22 mouse cellular contexts compared by ENCODE assay signal in the genomic region with DNA sequence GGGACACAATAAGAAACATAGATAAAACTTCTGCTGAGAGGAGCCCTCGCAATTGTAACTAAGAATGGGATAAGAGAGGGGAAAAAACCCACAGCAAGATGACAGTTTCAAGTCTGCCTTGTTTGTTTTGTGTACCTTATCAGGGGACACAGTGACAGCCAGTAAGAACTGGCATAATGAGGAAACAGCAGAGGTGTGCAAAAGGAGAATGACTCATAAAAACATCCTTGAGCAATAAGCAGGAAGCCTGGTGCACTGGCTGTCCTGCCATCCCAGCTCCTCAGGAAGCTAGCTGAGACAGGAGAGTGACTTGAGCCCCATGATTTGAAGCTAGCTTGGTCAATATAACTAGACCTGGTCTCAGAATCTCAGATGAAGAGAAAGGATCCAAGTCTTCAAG. TPM values are rescaled to one million over a fixed set of nuclear protein-coding genes. Genes with fewer than 3 reads are reported as not detected.
DNase-seq lines count a peak whose midpoint lies in the region; ATAC-seq and TF ChIP-seq lines count a peak whose summit lies in the region.
"Had no signal": no experiment of that assay in that cellular context is flagged by ENCODE, and none has a peak within 500 bp of the region (broad histone marks: within the 10 kb centered on the region; RNA-seq: fewer than 3 reads in every experiment).

No protein-coding gene starts in this region.

- no peak for TF ChIP-seq EP300 in stomach, postnatal 0 days (optimal IDR thresholded peaks at IDR 0.05)

- no peak overlapping the region for H3K4me2 ChIP-seq in heart, embryonic 12.5 days
- H3K4me2 ChIP-seq in liver, embryonic 15.5 days = peak overlapping the region; percentile 14
- H3K4me2 ChIP-seq in stomach, postnatal 0 days (replicated peaks; ENCODE audit: low read depth) = no peak overlapping the region
- H3K4me2 ChIP-seq: heart, embryonic 15.5 days; midbrain, embryonic 13.5 days had no signal

- no peaks in the 10 kb centered on the region for H3K27me3 ChIP-seq in heart, embryonic 12.5 days (replicated peaks)
- H3K27me3 ChIP-seq in heart, embryonic 10.5 days (ENCODE audit: insufficient read depth, poor library complexity, severe bottlenecking) = no peaks in the 10 kb centered on the region
- no peaks in the 10 kb centered on the region for H3K27me3 ChIP-seq in liver, embryonic 15.5 days
- H3K27me3 ChIP-seq in stomach, postnatal 0 days (ENCODE audit: control insufficient read depth, insufficient read depth, low read length) = no peaks in the 10 kb centered on the region
- no peaks in the 10 kb centered on the region for H3K27me3 ChIP-seq in thymus, adult 2 months (ENCODE audit: control insufficient read depth, insufficient read depth, low read length)
- H3K27me3 ChIP-seq: heart, embryonic 15.5 days; midbrain, embryonic 13.5 days had no signal

- TF ChIP-seq CTCF in stomach, postnatal 0 days (IDR thresholded peaks at IDR 0.05; ENCODE audit: low read depth) = no peak
- TF ChIP-seq CTCF in thymus, adult 2 months (IDR thresholded peaks at IDR 0.05; ENCODE audit: borderline replicate concordance, control insufficient read depth, extremely low read depth, insufficient read depth, low read length, poor library complexity) = no peak

- H3K4me1 ChIP-seq in heart, embryonic 12.5 days (replicated peaks) = no peaks in the 10 kb centered on the region
- 0 out of 2 replicates have a peak, but pooled peaks cover 4% of the 10 kb centered on the region for H3K4me1 ChIP-seq in heart, embryonic 10.5 days
- H3K4me1 ChIP-seq in liver, embryonic 15.5 days (replicated peaks) = peaks cover 32% of the 10 kb centered on the region
- no peaks in the 10 kb centered on the region for H3K4me1 ChIP-seq in stomach, postnatal 0 days (replicated peaks; ENCODE audit: control insufficient read depth, insufficient read depth)
- no peaks in the 10 kb centered on the region for H3K4me1 ChIP-seq in thymus, adult 2 months (replicated peaks; ENCODE audit: control insufficient read depth, insufficient read depth, low read length)
- H3K4me1 ChIP-seq: heart, embryonic 15.5 days; hindbrain, embryonic 10.5 days; midbrain, embryonic 13.5 days had no signal

- H3K27ac ChIP-seq in heart, embryonic 12.5 days (ENCODE audit: poor library complexity, severe bottlenecking) = no peak overlapping the region
- no peak overlapping the region for H3K27ac ChIP-seq in heart, embryonic 10.5 days
- peak overlapping the region; percentile 77 for H3K27ac ChIP-seq in liver, embryonic 15.5 days (replicated peaks)
- peak overlapping the region; percentile 45; the same call in 1 of the 2 replicates for H3K27ac ChIP-seq in stomach, postnatal 0 days (replicated peaks)
- H3K27ac ChIP-seq in thymus, adult 2 months (ENCODE audit: control insufficient read depth, insufficient read depth, low read length) = no peak overlapping the region
- H3K27ac ChIP-seq: heart, embryonic 15.5 days; hindbrain, embryonic 10.5 days; kidney, postnatal 0 days; midbrain, embryonic 13.5 days had no signal

- DNase-seq in heart, embryonic 10.5 days (ENCODE audit: low spot score) = no peak
- peak; percentile 42 for DNase-seq in c-Kit-positive CD71-positive TER-119-negative erythroid progenitor cells, embryonic 14.5 days (ENCODE audit: low read depth)
- DNase-seq in stomach, postnatal 0 days (ENCODE audit: low spot score) = no peak
- DNase-seq in right cerebral cortex, postnatal 36 days (ENCODE audit: low spot score in 2 of 2) = no peak
- no peak for DNase-seq in thymus, adult 2 months
- DNase-seq in layer of hippocampus, adult 9-10 months (ENCODE audit: low spot score) = no peak
- DNase-seq: adrenal gland, postnatal 25 days; B cell, adult 2 months; cerebellum, postnatal 36 days; gastrocnemius, postnatal 36 days; lung, postnatal 10 days; right cerebral cortex, postnatal 25 days had no signal

- H3K4me3 ChIP-seq in heart, embryonic 12.5 days = no peak overlapping the region
- no peak overlapping the region for H3K4me3 ChIP-seq in heart, embryonic 10.5 days
- no peak overlapping the region for H3K4me3 ChIP-seq in liver, embryonic 15.5 days (replicated peaks)
- no peak overlapping the region for H3K4me3 ChIP-seq in stomach, postnatal 0 days (ENCODE audit: low read depth, low read length)
- H3K4me3 ChIP-seq in thymus, adult 2 months (ENCODE audit: control insufficient read depth, insufficient read depth, low read length) = no peak overlapping the region
- H3K4me3 ChIP-seq: heart, embryonic 15.5 days; hindbrain, embryonic 10.5 days; midbrain, embryonic 13.5 days; myocyte had no signal

- no peak overlapping the region for H3K9ac ChIP-seq in heart, embryonic 12.5 days
- H3K9ac ChIP-seq in liver, embryonic 15.5 days = 0 out of 2 replicates have a peak overlapping the region, but pooled peaks have one; percentile 6
- H3K9ac ChIP-seq in stomach, postnatal 0 days (ENCODE audit: low read length) = no peak overlapping the region
- H3K9ac ChIP-seq: heart, embryonic 15.5 days; midbrain, embryonic 13.5 days had no signal

- H3K9me3 ChIP-seq in heart, embryonic 12.5 days (replicated peaks) = no peaks in the 10 kb centered on the region
- H3K9me3 ChIP-seq in heart, embryonic 10.5 days = no peaks in the 10 kb centered on the region
- H3K9me3 ChIP-seq in liver, embryonic 15.5 days (replicated peaks) = no peaks in the 10 kb centered on the region
- H3K9me3 ChIP-seq in stomach, postnatal 0 days (ENCODE audit: control insufficient read depth, low read length) = no peaks in the 10 kb centered on the region
- H3K9me3 ChIP-seq: heart, embryonic 15.5 days; hindbrain, embryonic 10.5 days; midbrain, embryonic 13.5 days had no signal

- WGBS in heart, embryonic 12.5 days = 69% methylated on average over 1 of the region's 1 CpGs
- WGBS in heart, embryonic 10.5 days = 66% methylated on average over 1 of the region's 1 CpGs
- 35% methylated on average over 1 of the region's 1 CpGs for WGBS in liver, embryonic 15.5 days (ENCODE audit: insufficient replicate concordance)
- WGBS in stomach, postnatal 0 days = 55% methylated on average over 1 of the region's 1 CpGs
- 96% methylated on average over 1 of the region's 1 CpGs for WGBS in thymus, adult 2 months

- H3K36me3 ChIP-seq in heart, embryonic 12.5 days = peaks cover 80% of the 10 kb centered on the region
- peaks cover 65% of the 10 kb centered on the region for H3K36me3 ChIP-seq in heart, embryonic 10.5 days
- H3K36me3 ChIP-seq in liver, embryonic 15.5 days (replicated peaks) = peaks cover 58% of the 10 kb centered on the region
- H3K36me3 ChIP-seq in stomach, postnatal 0 days (ENCODE audit: control insufficient read depth, insufficient read depth, low read length) = peaks cover 3% of the 10 kb centered on the region; the same call in 1 of the 2 replicates
- peaks cover 13% of the 10 kb centered on the region; the same call in 1 of the 2 replicates for H3K36me3 ChIP-seq in thymus, adult 2 months (ENCODE audit: control insufficient read depth, insufficient read depth, low read length)

- no peak for TF ChIP-seq POLR2A in thymus, adult 2 months (IDR thresholded peaks at IDR 0.05; ENCODE audit: control insufficient read depth, extremely low read depth, insufficient read depth, low read length, poor library complexity)

- ATAC-seq in heart, embryonic 12.5 days (ENCODE audit: insufficient number of reproducible peaks, low FRiP score) = peak; percentile 72
- peak; percentile 60; the same call in 1 of the 2 replicates for ATAC-seq in liver, embryonic 15.5 days (ENCODE audit: insufficient read depth)
- peak; percentile 73 for ATAC-seq in stomach, postnatal 0 days (ENCODE audit: low FRiP score, low TSS enrichment)
- ATAC-seq: inflammation-experienced regulatory T-cells, adult 6 months; midbrain, embryonic 13.5 days had no signal

RNA-seq across cellular contexts. Expression of gene Ascc2, which starts 22.3 kb away (rescaled TPM):
- 28.0 and 29.6 TPM in 2 replicates for polyA plus RNA-seq in heart, embryonic 12.5 days (2016; fragmentation: Nextera tagmentation; extraction: Ambion mirVana)
- 32.2 and 36.1 TPM in 2 replicates for polyA plus RNA-seq in heart, embryonic 10.5 days (2016; fragmentation: Nextera tagmentation; extraction: Ambion mirVana)
- polyA plus RNA-seq in liver, embryonic 15.5 days (2015; fragmentation: Nextera tagmentation; extraction: Ambion mirVana) = 17.9 and 18.4 TPM in 2 replicates
- polyA plus RNA-seq in stomach, postnatal 0 days (2015; fragmentation: Nextera tagmentation; extraction: Ambion mirVana) = 20.2 and 21.4 TPM in 2 replicates
- 26.0 and 29.1 TPM in 2 replicates for polyA plus RNA-seq in thymus, adult 2 months (2012; rRNA removed)

RNA-seq across cellular contexts. Expression of gene Gm11032, which starts 40.0 kb away (rescaled TPM):
- not detected in 2 replicates for polyA plus RNA-seq in heart, embryonic 12.5 days (2016; fragmentation: Nextera tagmentation; extraction: Ambion mirVana)
- not detected in 2 replicates for polyA plus RNA-seq in heart, embryonic 10.5 days (2016; fragmentation: Nextera tagmentation; extraction: Ambion mirVana)
- polyA plus RNA-seq in liver, embryonic 15.5 days (2015; fragmentation: Nextera tagmentation; extraction: Ambion mirVana) = not detected in 2 replicates
- polyA plus RNA-seq in stomach, postnatal 0 days (2015; fragmentation: Nextera tagmentation; extraction: Ambion mirVana) = not detected in 2 replicates
- polyA plus RNA-seq in thymus, adult 2 months (2012; rRNA removed) = not detected in 2 replicates
- polyA plus RNA-seq: embryonic facial prominence, embryonic 11.5 days; heart, embryonic 15.5 days; hindbrain, embryonic 10.5 days; inflammation-experienced regulatory T-cells, adult 6 months; kidney, postnatal 0 days; limb, embryonic 14.5 days; midbrain, embryonic 13.5 days; myocyte had no signal

RNA-seq across cellular contexts. Expression of gene Uqcr10, which starts 44.3 kb away (rescaled TPM):
- 1,618 and 1,621 TPM in 2 replicates for polyA plus RNA-seq in heart, embryonic 12.5 days (2016; fragmentation: Nextera tagmentation; extraction: Ambion mirVana)
- 1,046 and 1,532 TPM in 2 replicates for polyA plus RNA-seq in heart, embryonic 10.5 days (2016; fragmentation: Nextera tagmentation; extraction: Ambion mirVana)
- polyA plus RNA-seq in liver, embryonic 15.5 days (2015; fragmentation: Nextera tagmentation; extraction: Ambion mirVana) = 535 and 580 TPM in 2 replicates
- polyA plus RNA-seq in stomach, postnatal 0 days (2015; fragmentation: Nextera tagmentation; extraction: Ambion mirVana) = 1,477 and 1,517 TPM in 2 replicates
- polyA plus RNA-seq in thymus, adult 2 months (2012; rRNA removed) = 662 and 850 TPM in 2 replicates

RNA-seq across cellular contexts. Expression of gene Zmat5, which starts 44.7 kb away (rescaled TPM):
- polyA plus RNA-seq in heart, embryonic 12.5 days (2016; fragmentation: Nextera tagmentation; extraction: Ambion mirVana) = 48.1 and 53.6 TPM in 2 replicates
- polyA plus RNA-seq in heart, embryonic 10.5 days (2016; fragmentation: Nextera tagmentation; extraction: Ambion mirVana) = 63.4 and 66.7 TPM in 2 replicates
- polyA plus RNA-seq in liver, embryonic 15.5 days (2015; fragmentation: Nextera tagmentation; extraction: Ambion mirVana) = 22.4 and 22.5 TPM in 2 replicates
- 57.4 and 63.5 TPM in 2 replicates for polyA plus RNA-seq in stomach, postnatal 0 days (2015; fragmentation: Nextera tagmentation; extraction: Ambion mirVana)
- 66.0 and 73.8 TPM in 2 replicates for polyA plus RNA-seq in thymus, adult 2 months (2012; rRNA removed)

Comparison
In these comparisons a context has a peak if more than half of its experiments do, and no peak if none do; other contexts are left out.
1. H3K27ac ChIP-seq: peak in liver, embryonic 15.5 days (single experiment) and stomach, postnatal 0 days (single experiment); none in heart, embryonic 12.5 days (single experiment), heart, embryonic 10.5 days (single experiment) and thymus, adult 2 months (single experiment).
2. Peak in every context shown above with its lines, with median percentiles within 50 percentile points of each other: ATAC-seq.